Mouse (Mus musculus): ENCODE measurements around the gene Sppl3. TPM values are rescaled to one million over a fixed set of nuclear protein-coding genes. Genes with fewer than 3 reads are reported as not detected.

The Sppl3 gene
- polyA plus RNA-seq, 1 experiment from 2014 or later = 7.9 TPM

GRCm38 (mm10) chr5:115125211-115125871, 114.4 kb downstream of the Sppl3 start:
- Histone ChIP-seq H3K27me3 (no peaks in the 10 kb centered on the region), H3K4me3 (replicated peaks) (no peak overlapping the region), H3K27ac (replicated peaks) (no peak overlapping the region), H3K9ac (no peak overlapping the region), H3K9me3 (replicated peaks) (no peaks in the 10 kb centered on the region), H3K4me1 (replicated peaks) (peaks cover 7% of the 10 kb centered on the region), H3K4me2 (no peak overlapping the region), H3K36me3 (replicated peaks) (peaks cover 20% of the 10 kb centered on the region)
- ATAC-seq (ENCODE audit: insufficient read depth) = peak; percentile 37; the same call in 1 of the 2 replicates
- 35% methylated on average over 24 of the region's 24 CpGs for WGBS (ENCODE audit: insufficient replicate concordance)

- WGBS (ENCODE audit: insufficient replicate concordance) = 79% methylated on average over 28 of the region's 28 CpGs
- H3K4me2 ChIP-seq = no peak overlapping the region
- ATAC-seq (ENCODE audit: insufficient read depth) = no peak
- peaks cover 4% of the 10 kb centered on the region for H3K4me1 ChIP-seq (replicated peaks)
- no peak overlapping the region for H3K4me3 ChIP-seq (replicated peaks)
- no peaks in the 10 kb centered on the region for H3K27me3 ChIP-seq
- no peak overlapping the region for H3K9ac ChIP-seq
- no peak overlapping the region for H3K27ac ChIP-seq (replicated peaks)
- no peaks in the 10 kb centered on the region for H3K9me3 ChIP-seq (replicated peaks)
- peaks cover 20% of the 10 kb centered on the region for H3K36me3 ChIP-seq (replicated peaks)
Observed at GRCm38 (mm10) chr5:115126578-115127312, 115.8 kb downstream of the Sppl3 start.

DNA sequence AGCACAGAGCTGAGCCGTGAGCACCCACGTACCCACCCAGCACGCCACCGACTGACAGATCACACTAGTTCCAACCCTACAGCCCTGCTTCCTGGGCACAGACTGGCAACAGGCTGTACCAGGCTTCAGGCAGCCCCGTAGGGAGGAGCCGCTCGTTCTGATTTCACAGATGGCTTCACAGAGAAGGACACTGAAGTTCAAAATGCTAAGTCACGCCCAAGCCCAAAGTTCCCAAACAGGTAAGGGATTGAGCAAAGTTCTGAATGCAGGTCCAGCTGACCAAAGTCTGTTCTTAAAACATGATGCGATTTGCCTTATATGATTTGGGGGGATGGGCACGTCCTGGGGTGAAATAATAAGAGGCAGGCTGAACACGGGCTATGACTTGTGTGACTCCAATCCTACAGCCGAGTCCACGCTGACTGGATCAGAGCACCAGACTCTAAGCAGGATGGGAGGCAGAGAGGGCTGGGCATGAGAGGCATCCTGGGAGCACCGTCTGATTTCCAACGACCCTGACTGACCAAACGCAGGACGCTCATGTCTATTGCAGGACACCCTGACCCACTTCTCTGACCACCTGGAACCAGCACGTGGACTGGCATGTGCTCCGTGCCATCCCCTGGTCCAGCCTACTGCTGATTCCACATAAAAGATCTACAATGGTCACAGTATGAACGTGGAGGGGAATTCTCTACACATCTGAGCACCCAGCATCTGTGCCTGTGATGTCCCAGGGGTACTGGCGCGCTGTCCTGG, 116.7 kb downstream of the Sppl3 start:
- Histone ChIP-seq H3K9ac (no peak overlapping the region), H3K9me3 (replicated peaks) (no peaks in the 10 kb centered on the region), H3K27ac (replicated peaks) (no peak overlapping the region), H3K4me2 (no peak overlapping the region), H3K4me3 (replicated peaks) (no peak overlapping the region), H3K4me1 (replicated peaks) (0 out of 2 replicates have a peak, but pooled peaks cover 1% of the 10 kb centered on the region), H3K36me3 (replicated peaks) (peaks cover 20% of the 10 kb centered on the region), H3K27me3 (no peaks in the 10 kb centered on the region)
- WGBS (ENCODE audit: insufficient replicate concordance) = 86% methylated on average over 22 of the region's 22 CpGs
- ATAC-seq (ENCODE audit: insufficient read depth) = no peak

DNA sequence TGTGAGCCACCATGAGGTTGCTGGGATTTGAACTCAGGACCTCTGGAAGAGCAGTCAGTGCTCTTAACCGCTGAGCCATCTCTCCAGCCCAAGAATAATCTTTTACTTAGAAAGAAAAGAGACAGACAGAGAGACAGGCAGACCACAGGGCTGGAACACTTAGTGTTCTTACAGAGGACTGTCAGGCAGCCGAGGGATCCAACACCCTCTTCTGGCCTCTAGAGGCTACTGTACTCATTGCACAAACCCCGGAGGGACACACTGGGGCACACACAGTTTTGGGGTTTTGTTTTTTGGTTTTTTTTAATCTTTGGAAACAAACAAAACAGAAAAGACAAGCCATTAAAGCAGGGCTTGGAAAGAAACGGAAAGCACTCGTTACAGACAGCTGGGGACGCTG, 118.4 kb downstream of the Sppl3 start:
- 80% methylated on average over 6 of the region's 6 CpGs for WGBS (ENCODE audit: insufficient replicate concordance)
- Histone ChIP-seq H3K9ac (no peak overlapping the region), H3K4me2 (no peak overlapping the region), H3K4me1 (replicated peaks) (peaks cover 18% of the 10 kb centered on the region), H3K4me3 (replicated peaks) (no peak overlapping the region), H3K27me3 (no peaks in the 10 kb centered on the region), H3K27ac (replicated peaks) (no peak overlapping the region), H3K9me3 (replicated peaks) (no peaks in the 10 kb centered on the region), H3K36me3 (replicated peaks) (peaks cover 20% of the 10 kb centered on the region)
- no peak for ATAC-seq (ENCODE audit: insufficient read depth)

- Histone ChIP-seq H3K27ac (replicated peaks) (no peak overlapping the region), H3K4me2 (no peak overlapping the region), H3K4me3 (replicated peaks) (no peak overlapping the region), H3K4me1 (replicated peaks) (peaks cover 24% of the 10 kb centered on the region), H3K36me3 (replicated peaks) (peaks cover 7% of the 10 kb centered on the region), H3K9ac (no peak overlapping the region), H3K9me3 (replicated peaks) (no peaks in the 10 kb centered on the region), H3K27me3 (peaks cover 17% of the 10 kb centered on the region)
- 82% methylated on average over 8 of the region's 8 CpGs for WGBS (ENCODE audit: insufficient replicate concordance)
- no peak for ATAC-seq (ENCODE audit: insufficient read depth)
Observed at GRCm38 (mm10) chr5:115132465-115132864, 121.5 kb downstream of the Sppl3 start.

DNA sequence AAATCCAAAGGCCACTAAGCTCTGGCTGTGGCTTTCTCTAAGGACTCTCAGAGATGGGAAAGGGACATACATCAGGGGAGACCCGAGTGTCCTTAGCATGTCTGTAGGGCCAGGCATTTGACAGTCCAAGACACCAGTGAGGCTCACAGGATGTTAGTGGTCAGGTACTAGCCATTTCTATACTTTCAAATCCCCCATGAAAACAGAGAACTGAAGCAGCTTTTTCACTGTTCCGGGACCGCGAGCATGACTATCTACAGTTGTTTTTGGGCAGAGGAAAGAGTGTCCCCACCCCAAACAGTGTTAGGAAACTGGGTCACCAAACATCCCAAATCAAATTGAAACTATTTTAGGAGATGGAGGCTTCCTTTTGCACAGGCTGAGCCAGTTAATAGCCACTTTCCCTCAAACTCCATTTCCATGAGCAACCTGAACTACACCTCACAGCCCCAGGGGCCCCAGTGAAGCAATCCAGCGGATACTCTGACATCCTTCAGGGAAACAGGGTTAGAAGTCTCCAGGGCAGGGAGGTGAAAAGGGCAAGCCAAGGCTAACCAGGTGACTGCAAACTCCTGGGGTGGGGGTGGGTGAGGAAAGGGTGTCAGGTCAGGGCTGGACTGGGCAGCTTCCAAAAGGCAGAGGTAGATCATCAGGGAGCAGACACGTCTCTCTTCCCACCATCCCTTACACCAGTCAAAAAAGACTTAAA, 122.6 kb downstream of the Sppl3 start:
- no peak overlapping the region for H3K9ac ChIP-seq
- H3K4me3 ChIP-seq (replicated peaks) = peak overlapping the region; percentile 85
- ATAC-seq (ENCODE audit: insufficient read depth) = no peak
- peak overlapping the region; percentile 97 for H3K4me2 ChIP-seq
- peaks cover 7% of the 10 kb centered on the region for H3K36me3 ChIP-seq (replicated peaks)
- H3K27ac ChIP-seq (replicated peaks) = no peak overlapping the region
- H3K4me1 ChIP-seq (replicated peaks) = peaks cover 24% of the 10 kb centered on the region
- H3K27me3 ChIP-seq = peaks cover 22% of the 10 kb centered on the region
- no peaks in the 10 kb centered on the region for H3K9me3 ChIP-seq (replicated peaks)
- 59% methylated on average over 6 of the region's 6 CpGs for WGBS (ENCODE audit: insufficient replicate concordance)

DNA sequence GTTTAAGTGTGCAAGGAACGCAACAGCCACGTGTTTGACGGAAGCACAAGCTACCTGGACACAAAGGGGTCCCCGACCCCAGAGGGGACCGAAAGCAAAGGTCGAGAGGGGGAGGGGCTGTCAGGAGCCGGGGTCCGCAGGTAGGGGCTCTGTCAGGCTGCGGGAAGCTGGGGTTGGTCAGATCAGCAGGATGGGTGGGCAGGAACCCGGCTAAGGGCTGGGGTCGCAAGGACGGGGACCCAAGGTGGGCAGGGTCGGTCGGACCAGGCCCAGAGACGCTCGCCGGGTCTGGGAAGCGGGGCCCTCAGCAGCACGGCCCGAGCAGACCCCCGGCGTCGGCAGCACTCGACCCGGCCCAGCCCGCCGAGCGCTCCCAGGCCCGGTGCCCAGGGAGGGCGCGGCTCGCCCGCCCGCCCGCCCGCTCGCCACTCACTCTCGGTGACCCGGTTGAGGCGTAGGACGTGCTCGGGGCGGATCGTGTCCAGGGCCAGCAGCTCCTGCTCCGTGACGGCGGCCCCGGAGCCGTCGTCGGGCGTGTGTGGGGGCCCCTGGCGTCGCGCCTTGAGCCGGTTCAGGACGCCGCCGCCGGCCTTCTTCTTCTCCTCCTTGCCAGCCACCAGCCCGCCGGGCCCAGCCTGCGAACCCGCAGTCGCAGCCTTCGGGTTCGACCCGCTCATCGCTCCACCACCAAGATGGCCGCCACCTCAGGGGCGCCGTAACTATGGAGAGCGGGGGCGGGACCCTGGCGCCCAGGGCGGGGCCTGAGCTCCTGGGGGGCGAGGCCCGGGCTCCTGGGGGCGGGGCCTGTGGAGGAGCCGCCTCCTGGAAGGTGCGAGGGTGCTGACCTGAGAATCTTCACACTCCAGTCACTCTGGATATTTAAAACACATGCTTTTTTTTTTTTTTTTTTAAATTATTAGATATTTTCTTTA, 123.6 kb downstream of the Sppl3 start, which contains the start of gene Unc119b:
TSS of gene Unc119b (minus strand) at position 742 of the 932 bp plus-strand sequence.
- peak; percentile 94 for ATAC-seq (ENCODE audit: insufficient read depth)
- H3K36me3 ChIP-seq (replicated peaks) = peaks cover 4% of the 10 kb centered on the region
- WGBS (ENCODE audit: insufficient replicate concordance) = under 1% methylated on average over 76 of the region's 81 CpGs
- 0 out of 2 replicates have a peak within 1 kb of the TSS, but pooled peaks have one; percentile 33 for H3K27ac ChIP-seq (replicated peaks)
- peak within 1 kb of the TSS; percentile 97 for H3K4me2 ChIP-seq
- H3K27me3 ChIP-seq = peaks cover 22% of the 10 kb centered on the region
- H3K4me1 ChIP-seq (replicated peaks) = peaks cover 24% of the 10 kb centered on the region
- no peaks in the 10 kb centered on the region for H3K9me3 ChIP-seq (replicated peaks)
- peak within 1 kb of the TSS; percentile 85 for H3K4me3 ChIP-seq (replicated peaks)
- H3K9ac ChIP-seq = peak within 1 kb of the TSS; percentile 77

GRCm38 (mm10) chr5:115139124-115139523, 128.2 kb downstream of the Sppl3 start:
- 0 out of 2 replicates have a peak, but pooled peaks cover 2% of the 10 kb centered on the region for H3K36me3 ChIP-seq (replicated peaks)
- ATAC-seq (ENCODE audit: insufficient read depth) = no peak
- no peak overlapping the region for H3K27ac ChIP-seq (replicated peaks)
- no peak overlapping the region for H3K4me2 ChIP-seq
- peaks cover 22% of the 10 kb centered on the region for H3K27me3 ChIP-seq
- no peak overlapping the region for H3K4me3 ChIP-seq (replicated peaks)
- peaks cover 8% of the 10 kb centered on the region for H3K4me1 ChIP-seq (replicated peaks)
- H3K9ac ChIP-seq = no peak overlapping the region
- WGBS (ENCODE audit: insufficient replicate concordance) = 49% methylated on average over 4 of the region's 4 CpGs
- no peaks in the 10 kb centered on the region for H3K9me3 ChIP-seq (replicated peaks)

- ATAC-seq (ENCODE audit: insufficient read depth) = no peak
- no peak overlapping the region for H3K4me2 ChIP-seq
Observed at GRCm38 (mm10) chr5:115140726-115141125, 129.8 kb downstream of the Sppl3 start.

More at GRCm38 (mm10) chr5:115140726-115141125, 129.8 kb downstream of the Sppl3 start:
- Histone ChIP-seq H3K36me3 (replicated peaks) (0 out of 2 replicates have a peak, but pooled peaks cover 16% of the 10 kb centered on the region), H3K9me3 (replicated peaks) (no peaks in the 10 kb centered on the region), H3K4me3 (replicated peaks) (no peak overlapping the region), H3K27me3 (peaks cover 22% of the 10 kb centered on the region), H3K4me1 (replicated peaks) (no peaks in the 10 kb centered on the region), H3K27ac (replicated peaks) (no peak overlapping the region), H3K9ac (no peak overlapping the region)
- 41% methylated on average over 3 of the region's 3 CpGs for WGBS (ENCODE audit: insufficient replicate concordance)
